Mouse (Mus musculus) heart, postnatal 0 days (tissue): Measurements from ENCODE around the gene Src.

Experiments used
- CTCF ChIP-seq: IDR thresholded peaks from 2 replicates; pipeline ENCODE4 v1.5.1; 2016; ENCODE audit warnings: antibody characterized with exemption, control low read depth, low read depth
- EP300 ChIP-seq: IDR thresholded peaks from 2 replicates; pipeline ENCODE4 v1.6.1; 2016; ENCODE audit warnings: antibody characterized with exemption, low read depth

DNA sequence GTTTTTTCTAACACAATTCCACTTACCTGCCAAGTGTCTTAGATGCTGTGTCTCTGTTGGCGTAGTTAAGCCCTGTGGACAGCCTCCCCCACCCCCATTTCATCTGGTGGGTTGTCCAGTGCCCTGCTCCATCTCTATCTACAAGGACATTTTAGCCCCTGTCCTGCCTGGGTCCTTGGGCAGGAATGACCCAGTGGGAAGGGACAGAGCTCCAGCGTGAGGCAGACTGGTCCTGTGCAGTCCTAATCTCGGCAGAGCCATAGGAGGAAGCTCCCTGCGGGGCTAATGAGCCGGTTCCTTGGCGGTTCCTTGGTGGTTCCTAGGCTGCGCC, 28.7 kb upstream of the Src start:
- no peak for TF ChIP-seq CTCF
- no peak for TF ChIP-seq EP300
